Mouse (Mus musculus) small intestine, adult 10 weeks (tissue): ENCODE data around the gene Acad11. TPM values are rescaled to one million over a fixed set of nuclear protein-coding genes. Genes with fewer than 3 reads are reported as not detected.

Experiments
- polyA plus RNA-seq: library from polyadenylated mRNA; stranded (reverse); fragments of 350-450 nt; fragmentation: Illumina TruSeq; extraction: RNeasy Lipid Tissue Mini Kit (QIAGEN cat#74804); gene quantifications from one replicate; pipeline ENCODE4 v1.2.3, GENCODE M21; 2014; ENCODE audit warnings: low replicate concordance

Gene Acad11
- 250 TPM for polyA plus RNA-seq

DNA sequence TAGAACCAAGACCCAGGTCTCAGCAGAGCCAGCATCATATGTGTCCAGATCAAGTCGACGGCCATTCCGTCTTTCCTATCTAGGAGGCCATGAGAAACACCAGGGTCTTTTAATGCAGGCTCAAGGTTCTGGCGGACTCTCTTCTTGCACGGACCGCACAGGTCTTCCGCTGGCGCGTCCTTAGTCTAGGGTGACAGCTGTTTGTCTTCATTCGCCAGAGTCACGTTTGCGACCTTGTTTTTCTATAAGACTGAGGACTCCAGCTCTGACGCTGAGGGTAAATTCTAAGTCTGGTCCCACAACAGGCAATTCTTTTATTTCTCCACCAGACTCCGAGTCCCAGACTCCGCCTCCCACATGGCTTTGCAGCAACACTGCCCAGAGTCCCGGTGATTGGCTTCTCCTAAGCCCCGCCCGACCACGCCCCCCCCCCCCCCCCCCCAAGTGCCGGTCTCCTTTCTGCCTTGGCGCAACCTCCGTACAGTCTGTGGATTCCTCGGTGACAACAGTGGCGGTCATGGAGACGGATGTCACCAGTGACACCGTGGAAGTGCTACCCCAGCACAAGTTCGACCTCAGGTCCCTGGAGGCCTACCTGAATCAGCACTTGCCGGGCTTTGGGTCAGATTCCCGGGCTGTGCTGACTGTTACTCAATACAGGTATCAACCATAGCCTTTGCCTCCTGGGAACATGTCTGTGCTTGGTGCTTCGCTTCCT lies at the start of gene Acad11:
Gene Acad11 (plus strand): TSS at position 134 of the 718 bp plus-strand sequence.

DNA sequence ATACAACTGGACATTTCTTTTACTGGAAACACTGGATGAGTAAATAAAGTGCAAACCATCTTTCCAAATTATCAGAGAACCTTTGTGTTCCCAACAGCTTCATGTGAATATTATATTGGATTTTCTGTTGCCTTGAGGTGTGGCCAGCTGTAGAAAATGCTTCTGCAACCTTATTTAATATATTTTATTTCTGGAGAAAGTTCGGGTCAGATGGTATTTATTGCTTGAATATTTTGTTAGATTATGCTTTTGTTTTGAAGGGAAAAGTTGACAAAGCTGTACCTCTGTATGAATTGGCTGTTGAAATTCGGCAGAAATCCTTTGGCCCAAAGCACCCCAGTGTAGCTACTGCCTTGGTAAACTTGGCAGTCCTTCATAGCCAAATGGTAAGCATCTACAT lies 22.8 kb upstream of the Acad11 start, which contains the start of gene Gm28305:
Gene Gm28305 (plus strand): TSS at position 301 of the 400 bp plus-strand sequence.

DNA sequence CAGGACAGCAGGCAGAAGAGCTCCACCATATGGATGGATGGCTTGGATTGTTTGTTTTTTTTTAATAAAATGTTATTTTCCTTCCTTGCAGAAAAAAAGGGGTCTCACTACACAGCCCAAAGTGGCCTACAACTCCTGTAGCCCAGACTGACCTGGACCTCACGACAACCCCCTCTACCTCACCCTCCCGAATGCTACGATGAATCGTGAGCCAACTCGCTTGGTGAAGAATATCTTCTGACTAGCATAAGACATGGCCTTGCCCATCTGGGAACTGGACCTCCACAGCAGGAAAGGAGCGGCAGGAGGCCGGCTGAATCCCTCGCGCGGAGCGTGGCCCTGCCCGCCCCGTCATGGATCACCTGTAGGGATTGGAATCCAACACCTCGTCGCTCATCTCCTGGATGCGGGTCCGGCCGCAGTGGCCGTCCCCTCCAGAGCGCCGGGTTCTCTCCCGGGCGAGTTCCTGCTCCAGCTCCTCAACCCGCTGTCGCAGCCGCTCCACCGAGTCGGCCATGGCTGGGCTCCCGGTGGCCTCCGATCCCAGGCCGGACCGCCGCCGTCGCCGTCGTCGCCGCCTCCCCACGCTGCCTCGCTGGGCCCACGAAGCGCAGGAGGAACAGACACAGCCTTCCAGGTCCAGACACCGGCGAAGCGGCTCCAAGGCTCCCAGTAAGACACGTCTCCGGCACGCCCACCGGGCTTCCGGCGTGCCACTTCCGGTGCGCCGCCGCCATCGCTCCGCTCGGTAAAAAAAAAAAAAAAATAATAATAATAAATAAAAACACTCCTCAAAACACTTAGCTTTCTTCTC lies 540 bp upstream of the Acad11 start, which contains the start of gene Uba5:
Gene Uba5 (minus strand): TSS at position 705 of the 814 bp plus-strand sequence.

DNA sequence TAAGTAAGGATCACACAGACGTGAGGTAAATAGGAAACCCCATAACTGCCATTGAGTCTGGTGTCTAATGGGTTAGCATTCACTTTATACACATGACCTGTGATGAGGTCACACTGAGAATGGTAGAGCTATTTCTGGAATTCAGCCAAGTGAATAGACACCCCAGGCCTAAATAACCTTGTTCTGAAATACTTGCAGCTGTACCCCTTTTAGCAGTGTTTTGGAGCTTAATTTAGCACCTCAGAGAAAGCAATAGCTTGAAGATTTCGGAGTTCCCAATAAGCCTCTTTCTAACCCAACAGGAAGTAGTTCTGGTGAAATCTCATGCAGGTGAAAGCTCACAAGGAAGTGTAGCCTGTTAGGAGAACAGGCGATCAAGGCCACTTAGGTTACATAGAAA lies 63.7 kb downstream of the Acad11 start, which contains the start of gene Ackr4:
Gene Ackr4 (minus strand): TSS at position 101 of the 400 bp plus-strand sequence.

Other genes starting within 250 kb of the Acad11 start
- gene Nphp3, start 60.8 kb upstream of the Acad11 start, polyA plus RNA-seq, result 3.2 TPM
- not detected for gene Gm28305, start 22.7 kb upstream of the Acad11 start, polyA plus RNA-seq
- 56.1 TPM for gene Uba5, start 243 bp upstream of the Acad11 start, polyA plus RNA-seq
- 7.5 TPM for gene Ackr4, start 63.6 kb downstream of the Acad11 start, polyA plus RNA-seq
- 79.3 TPM for gene Dnajc13, start 199.6 kb downstream of the Acad11 start, polyA plus RNA-seq